Mouse (Mus musculus) adrenal gland, postnatal 25 days (tissue): Measurements from ENCODE around the gene Nbea. TPM values are rescaled to one million over a fixed set of nuclear protein-coding genes. Genes with fewer than 3 reads are reported as not detected.
"Not testable (repeated sequence)": the region's sequence is repeated elsewhere in the genome, so short reads cannot be mapped to it uniquely, and the experiment has no call there.

Source experiments
- DNase-seq: peaks from one replicate; pipeline ENCODE4 v3.0.0; 2021; ENCODE audit warnings: mixed read lengths
- total RNA-seq: library from RNA; stranded (reverse); gene quantifications from 2 replicates; pipeline ENCODE4 v1.2.3, GENCODE M21; 2021

The Nbea gene
- total RNA-seq, 1 experiment from 2014 or later: 29.4 TPM

DNA sequence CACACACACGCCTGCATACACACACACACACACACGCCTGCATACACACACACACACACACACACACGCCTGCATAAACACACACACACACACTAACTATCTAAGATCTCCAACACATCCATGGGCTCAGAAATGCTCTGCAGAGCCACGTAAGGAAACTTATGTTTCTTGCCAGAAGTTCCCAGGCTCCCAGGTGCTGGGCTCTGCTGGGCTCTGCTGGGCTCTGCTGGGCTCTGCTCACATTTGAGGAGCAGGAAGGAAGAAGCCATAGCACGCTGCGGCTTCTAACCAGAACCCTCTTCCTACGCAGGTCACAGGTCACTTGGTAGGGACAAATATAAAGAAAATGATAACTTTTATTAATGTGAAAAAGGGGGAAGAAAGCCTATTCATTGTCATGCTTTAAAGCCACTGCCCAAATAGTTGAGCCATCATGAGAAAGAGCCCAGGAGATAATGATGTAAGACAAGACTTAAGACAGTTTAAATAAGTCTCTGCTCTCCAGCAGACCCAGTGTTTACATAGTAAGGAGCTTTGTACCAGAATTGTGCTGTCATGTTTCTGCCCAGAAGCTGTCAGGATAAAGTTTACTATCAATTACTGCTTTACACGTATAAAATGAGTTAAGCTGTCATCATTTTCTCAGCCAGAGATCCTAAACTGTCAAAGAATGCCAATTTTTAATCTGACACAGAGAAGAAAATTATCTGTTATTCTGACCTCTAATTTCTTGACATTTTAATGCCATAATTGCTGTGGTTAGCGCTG is 521.6 kb downstream of the Nbea start:
- DNase-seq: no peak

DNA sequence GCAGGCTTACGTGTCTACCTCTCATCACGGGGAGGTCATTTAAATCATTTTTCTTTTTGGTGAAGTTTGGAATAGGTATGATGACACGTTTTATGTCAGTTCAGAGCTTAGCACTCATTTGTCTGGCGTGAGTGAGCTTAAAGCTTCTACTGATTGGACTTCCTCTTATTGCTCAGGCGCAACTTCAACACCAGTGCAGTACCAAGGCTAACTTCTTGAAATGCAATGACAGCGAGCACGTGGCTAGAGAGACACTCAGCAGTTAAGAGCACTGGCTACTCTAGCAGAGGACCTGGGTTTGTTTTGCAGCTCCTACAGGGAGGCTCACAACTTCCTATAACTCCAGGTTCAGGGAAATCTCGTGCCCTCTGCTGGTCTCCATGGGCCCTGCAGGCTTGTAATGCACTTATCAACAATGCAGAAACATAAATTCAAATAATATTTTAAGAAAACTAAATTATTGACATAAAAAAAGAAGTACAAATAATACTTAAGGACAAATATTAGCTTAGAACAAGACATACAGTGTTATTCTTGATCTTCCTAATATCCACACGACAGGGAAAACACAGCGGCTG is 523.2 kb downstream of the Nbea start:
- no peak for DNase-seq

DNA sequence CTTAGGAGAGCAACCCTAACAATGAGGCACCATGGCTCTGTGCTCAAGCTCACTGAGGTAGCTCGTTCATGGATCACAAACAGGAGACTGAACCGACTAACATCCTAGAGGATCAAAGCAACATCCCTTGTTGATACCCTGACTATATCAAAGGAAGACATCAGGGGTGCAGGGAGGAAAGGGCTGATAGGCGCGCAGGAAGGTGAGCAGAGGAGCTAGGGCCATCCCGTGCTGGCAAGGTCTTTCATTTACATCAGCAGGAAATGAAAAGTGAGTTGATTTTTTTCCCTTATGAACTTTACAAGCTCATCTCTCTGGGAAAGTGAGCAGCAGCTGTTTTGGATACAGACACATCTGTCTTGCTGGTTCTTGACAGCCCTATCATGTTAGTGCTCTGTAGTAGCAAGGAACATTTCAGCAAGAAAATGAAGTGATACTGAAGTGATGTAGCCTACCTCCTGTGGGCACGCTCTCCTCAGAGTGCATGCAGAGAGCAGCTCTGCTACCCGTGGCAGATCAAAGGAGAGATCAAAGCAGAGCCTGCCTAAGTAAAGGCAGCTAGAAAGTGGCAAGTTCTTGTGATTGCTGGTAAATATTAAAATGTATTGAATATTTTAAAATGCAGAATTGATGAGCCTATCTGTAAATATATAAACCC is 523.8 kb downstream of the Nbea start:
- no peak for DNase-seq

DNA sequence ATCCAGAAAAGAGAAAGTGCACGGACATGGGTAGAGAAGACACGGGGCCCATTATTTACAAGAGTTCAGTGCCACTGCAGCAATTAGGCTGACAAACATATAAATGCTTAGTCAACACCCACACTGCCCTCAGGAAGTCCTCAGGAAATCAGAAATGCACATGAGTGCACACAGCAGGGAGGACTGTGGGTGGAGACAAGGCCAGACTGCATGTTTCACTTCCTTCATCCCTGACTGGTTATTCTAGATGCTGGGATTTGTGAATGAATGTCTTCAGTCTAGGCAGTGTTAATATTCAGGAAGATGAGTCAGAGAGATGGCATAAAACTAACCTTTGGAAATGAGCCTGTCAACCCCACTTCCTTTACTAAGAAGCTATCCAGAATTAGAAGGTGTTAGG is 531.2 kb downstream of the Nbea start:
- no peak for DNase-seq

DNA sequence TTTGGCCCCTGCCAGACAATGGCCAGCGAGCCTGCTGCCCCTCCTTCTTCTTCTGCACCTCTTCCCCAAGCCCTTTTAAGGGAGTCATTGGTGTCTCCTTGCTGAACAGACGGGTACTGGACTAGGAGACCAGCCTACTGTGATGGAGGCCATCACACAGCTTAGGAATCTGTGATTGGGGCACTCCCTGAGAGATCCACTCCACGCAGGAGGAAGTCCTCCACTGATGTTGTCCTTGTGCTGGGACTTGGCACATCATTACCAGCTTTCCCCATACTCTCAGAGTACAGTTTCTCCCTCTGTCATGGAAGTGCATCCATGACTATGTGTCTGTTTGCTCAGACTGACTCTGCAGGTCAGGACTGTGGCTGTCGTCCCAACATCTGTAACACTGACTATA is 531.6 kb downstream of the Nbea start:
- DNase-seq: no peak

DNA sequence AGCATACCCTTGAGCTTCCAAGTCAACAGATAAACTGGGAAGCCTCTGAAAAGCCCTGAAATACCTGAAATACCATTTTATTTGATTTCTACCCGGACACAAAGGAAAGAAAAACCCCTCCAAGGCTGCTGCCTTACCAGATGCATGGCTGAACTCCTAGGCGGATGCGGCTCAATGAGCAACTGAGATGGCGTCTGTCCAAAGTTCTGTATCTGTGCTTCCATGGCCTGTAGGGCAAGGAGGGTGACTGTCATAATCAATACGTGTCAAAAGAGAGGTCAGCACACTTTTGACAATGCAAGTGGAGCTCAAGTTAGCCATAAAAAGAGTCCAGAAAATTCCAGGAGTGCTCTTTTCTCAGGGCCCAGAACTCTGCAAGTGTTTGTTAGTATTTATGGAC is 534.0 kb downstream of the Nbea start:
- no peak for DNase-seq

DNA sequence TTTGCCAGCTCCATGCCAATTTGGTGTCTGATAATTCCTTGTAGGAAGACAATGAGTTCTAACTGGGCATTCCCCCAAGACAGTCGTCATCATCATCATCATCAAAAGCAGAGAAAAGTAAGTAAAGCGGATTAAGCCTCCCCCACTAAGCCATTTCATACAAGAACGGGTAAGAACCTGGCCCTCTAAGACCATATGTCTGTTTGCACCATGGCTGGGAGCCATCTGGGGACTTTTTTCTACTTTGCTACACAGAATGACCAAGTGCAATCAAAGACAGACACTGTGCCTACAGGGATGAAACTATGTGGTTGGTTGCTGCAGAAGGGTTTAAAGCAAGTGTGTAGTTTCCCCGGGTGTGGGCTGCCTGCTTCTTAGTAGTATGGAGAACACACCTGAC is 535.2 kb downstream of the Nbea start:
- no peak for DNase-seq

DNA sequence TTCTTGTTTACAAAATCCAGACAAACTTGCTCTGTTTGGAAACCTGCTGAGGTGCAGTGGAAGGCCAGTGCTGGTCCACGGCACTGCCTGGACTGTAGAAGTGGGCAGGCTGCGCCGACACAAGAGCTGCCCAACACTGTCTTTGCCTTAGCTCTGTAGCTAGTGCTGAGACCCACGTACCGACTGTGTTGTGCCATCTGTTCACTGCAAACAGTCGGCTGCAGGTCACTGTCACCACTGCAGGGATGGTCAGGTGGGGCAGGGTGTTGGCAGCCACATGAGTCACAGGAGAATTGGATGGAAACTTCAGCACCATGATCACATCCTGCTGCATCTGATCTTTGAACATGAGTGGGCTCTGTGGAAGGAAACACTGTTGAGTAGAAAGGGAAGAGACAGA is 536.3 kb downstream of the Nbea start:
- no peak for DNase-seq

DNA sequence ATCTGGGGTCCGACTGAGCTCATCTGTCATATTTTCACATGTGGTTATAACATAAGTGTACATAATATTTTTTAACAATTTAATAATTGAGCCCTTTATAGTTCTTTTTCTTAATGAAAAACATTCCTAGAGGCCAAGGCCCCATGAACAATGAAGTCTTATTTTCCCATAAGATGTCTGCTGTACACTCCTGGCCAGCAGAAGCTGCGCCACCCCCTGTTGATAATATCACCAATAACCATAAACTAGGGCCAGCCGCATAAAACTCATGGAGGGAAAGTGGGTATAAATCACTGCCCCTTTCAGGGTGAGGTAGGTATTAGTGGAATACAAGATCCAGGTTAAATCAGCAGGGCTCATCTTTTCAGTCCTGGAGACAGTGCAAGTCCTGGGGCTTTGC is 537.1 kb downstream of the Nbea start:
- no peak for DNase-seq

DNA sequence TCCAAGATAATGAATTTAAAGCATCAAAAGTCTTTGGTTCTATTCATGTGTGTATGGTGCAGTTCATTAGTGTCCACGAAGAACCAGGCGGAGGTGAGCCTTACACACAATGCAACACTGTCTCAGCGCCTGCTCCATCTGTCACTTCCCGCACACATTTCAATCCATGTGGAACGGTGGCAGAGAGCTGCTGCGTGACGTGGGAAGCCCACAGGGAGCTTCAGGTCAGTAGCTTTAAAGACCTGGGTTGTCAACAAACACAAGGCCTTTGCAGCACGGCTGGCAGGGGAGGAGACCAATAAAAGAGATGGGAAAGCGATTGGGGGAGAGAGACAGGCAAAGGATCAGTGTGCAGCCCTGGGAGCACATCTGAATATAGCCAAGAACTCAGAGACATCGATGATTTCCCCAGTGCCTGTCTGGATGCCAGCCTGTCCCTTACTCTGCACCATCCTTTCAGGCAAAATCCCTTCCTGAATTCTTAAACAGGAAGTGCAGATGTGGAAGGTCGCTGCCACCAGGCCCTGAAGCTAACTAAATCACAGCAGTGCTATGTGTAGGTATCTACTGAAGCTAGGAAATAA is 539.4 kb downstream of the Nbea start:
- no peak for DNase-seq

DNA sequence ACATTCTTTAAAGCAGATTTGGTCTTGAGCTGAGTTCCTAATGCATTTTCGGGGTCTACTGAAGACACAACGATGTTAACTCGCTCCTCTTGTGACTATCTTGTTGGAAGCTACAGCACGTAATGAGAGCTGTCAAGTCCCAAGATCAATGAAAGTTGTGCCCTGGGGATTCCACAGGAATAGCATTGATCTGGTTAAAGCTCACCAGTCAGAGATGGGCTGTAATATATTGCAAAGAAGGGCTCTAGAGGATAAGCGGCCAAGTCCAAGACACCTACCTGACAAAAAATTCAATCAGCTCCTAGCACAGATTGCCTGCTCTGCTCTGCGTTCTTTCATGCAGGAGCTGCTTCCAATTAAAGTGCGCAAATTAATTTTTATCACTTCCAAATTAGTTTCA is 545.8 kb downstream of the Nbea start:
- no peak for DNase-seq

DNA sequence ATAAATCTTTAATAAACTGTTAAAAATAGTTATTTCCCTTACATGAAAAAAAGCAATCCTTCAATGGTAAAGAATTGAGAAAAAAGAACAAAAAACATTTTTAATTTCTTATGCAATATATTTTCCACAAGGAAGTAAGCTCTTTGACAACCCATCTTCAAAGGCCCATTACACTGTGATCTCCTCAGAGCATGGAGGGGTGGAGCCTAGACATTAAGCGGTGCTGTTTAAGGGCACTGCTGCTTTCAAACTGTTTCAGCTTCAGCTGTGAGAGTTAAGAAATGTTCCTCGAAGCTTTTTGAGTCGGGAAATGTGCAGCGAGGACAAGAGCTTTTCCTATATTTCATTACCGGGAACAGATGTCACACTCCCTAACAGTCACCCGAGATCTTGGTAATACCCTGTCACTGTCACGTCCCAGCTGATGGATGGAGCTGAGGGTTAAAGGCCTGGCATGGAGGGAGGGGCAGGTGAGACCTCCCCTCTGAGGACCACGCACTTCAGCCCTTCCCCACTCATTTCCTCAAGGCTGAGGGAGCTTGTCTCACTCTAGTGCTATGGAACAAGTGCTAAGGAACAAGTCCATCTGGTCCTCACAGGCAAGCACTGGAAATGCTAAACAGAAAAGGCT is 547.8 kb downstream of the Nbea start:
- DNase-seq: no peak

DNA sequence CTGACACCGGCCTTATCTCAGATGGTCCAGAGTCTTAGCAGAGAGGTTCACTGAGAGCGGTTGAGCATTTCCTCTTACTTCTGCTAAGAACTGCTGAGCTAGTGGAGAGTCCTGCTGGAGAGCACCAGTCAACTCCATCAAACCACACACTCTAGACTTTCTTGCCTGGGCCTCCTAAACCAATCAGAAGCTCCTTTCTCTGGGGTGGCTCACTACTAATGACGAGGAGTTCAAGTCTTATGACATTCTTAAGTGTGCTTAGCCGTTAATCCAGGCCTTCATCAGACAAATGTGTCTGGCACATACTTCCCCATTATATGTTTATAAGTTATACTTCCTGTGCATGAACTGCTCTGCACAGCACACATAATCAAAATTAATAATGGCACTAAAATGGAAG is 556.4 kb downstream of the Nbea start:
- no peak for DNase-seq

DNA sequence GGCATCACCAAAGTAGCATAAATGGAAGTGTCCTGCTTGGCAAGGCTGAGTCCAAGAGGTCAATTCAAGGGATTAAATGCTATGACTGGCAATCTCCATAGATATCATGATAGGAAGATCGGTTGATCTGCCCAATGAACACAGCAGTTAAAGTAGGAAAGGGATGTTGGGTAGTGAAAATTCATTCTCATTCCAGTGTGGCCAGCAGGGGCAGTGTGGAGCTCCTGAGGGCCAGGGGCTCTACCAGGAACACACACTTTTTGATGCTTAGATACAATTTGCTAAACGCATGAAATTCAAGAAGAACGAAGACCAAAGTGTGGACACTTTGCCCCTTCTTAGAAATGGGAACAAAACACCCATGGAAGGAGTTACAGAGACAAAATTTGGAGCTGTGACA is 561.5 kb downstream of the Nbea start:
- not testable (repeated sequence) for DNase-seq

DNA sequence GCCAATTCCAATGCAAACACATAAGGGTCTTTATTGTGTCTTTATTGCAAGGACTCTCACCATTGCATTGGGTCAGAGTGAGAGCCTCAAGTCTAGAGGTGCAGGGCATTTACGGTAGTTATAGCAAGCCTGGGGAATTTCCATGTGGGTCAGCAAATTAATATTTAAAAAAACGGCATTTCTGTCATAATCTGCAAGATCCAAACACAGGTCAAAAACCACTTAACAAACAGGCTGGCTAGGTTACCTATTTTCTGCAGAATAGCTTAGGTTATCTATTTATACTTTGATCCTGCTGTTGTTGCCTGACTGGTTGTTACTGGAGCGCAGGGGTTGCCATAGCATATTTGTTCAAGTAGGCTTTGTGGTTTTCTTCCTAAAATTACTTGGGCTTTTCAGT is 565.1 kb downstream of the Nbea start:
- DNase-seq: no peak

DNA sequence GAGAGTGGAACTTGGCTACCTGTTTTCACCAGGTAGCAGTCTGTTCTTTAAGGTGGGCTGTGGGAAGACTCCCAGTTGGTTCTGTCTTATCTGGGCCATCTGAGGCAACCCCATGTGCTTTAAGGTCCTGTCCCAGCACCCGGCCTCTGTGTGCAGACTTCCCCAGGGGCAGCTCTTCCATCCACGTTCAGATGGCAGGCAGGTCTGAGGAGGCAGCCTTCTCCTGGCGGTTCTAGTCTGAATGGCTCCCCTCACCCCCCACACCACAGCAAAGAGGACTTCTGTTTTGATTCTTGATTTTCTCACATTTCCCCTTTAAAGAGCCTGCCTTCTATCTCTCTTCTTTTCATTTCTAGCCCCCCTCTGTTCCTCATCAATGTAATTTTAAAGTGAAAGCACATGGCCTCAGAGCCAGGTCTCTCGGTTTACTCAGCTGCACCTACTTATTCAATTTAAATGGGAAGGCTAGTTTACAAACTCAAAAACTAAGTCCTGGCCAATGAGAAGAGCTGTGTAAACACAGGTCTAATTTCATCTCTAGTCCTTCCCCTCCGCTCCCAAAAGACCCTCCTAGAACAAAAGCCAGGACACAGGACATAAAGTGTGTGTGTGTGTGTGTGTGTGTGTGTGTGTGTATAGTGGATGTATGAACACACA is 570.9 kb downstream of the Nbea start:
- DNase-seq: no peak

DNA sequence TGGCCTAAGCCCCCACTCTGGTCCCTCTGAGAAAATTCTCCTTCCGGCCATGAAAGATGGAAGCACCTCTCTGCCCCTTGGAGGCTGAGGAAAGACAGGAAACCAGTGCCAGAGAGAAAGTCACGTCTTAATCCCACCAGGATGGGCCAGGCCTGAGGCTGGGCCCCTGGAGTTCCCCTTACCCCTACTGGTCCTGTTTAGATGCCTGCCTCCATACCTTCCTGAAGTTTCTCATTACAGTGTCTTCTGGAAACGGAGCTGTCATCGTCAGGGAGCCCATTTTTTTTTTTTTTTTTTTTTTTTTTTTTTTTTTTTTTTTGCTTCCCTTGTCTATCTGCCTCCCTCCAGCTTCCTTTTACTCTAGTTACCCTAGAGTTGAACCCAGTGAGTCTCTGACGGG is 571.5 kb downstream of the Nbea start:
- no peak for DNase-seq

DNA sequence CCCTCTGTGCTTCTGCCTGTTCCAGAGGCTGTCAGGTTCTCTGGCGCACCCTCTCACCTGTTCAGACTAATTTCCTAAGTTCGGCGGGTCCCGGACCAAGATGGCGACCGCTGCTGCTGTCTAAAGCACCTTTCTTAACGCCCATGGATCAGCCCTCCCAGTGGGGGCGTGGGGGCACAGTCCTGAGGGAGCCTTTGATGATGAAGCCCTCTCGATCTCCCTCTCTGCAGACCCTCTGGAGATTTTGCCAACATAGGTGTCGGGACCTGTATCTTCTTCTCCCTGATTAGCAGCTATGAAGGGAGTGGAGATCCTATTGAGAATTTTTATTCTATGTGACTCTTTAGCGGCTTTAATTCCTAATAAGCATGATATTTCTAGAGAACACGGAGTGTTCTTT is 573.3 kb downstream of the Nbea start:
- no peak for DNase-seq

DNA sequence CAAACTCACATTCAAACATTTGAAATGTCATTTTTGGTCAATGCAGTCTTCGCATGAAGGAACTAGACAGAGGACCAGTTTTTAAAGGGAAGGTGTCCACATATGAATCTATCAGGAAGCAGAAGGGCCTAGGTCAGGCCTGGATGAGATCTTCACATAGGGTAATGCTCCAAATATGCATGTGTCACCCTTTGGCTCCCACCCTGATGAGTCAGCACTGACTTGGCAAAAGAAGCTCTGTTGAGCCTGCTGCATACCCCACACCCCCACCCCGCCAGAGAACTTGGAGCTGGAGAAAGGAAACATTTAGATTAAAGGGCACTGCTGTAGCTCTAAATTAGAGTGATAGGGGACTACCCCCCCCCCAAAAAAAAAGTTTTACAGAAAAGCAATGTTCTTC is 583.2 kb downstream of the Nbea start:
- peak; percentile 79 for DNase-seq

DNA sequence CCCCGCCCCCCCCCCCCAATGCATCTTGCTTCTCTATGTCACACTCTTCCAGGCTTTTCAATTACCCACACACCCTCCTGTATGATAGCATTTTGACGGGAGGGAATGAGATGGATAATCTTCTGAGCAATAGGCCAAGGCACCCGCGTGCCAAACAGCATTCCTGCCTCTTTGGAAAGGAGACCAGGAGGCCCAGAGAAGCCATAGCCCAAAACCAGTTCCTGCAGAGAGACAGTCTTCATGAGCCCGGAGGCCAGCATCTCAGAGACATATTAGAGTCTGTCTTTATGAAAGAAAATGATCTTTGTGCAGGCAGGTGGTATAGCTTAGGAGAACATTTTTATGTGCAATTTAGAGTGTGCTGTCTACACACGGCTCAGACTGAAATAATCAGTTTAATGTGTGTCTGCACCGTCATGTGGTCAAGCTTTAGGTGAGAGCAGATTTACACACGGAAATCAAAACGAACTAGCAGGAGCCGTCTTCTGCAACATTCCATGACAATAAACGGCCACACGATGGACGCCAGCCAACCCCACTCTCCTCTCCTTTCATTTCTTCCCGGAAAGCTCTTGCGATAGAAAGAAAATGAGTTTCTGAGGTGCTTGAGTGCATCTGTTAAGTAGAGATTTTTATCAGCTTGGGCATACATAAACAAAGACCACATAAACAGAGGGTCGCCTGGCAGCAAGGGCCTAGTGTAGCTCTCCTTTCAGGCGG is 584.0 kb downstream of the Nbea start:
- no peak for DNase-seq

DNA sequence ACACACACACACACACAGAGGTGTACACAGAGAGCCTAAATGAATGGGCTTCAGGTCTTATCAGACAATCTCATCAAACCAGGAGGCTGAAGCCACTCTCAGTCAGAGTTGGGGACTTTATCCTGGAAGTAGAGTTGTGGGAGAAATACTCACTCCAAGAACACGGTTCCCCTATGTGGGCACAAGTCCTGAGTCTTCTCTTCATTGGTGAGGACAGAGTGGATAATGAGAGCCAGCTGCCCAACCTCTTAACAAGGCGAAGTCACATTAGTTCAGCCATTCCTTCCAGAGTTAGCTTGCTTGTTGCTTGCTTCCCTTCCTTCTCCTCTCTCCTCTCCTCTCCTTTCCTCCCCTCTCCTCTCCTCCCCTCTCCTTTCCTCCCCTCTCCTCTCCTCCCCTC is 584.8 kb downstream of the Nbea start:
- no peak for DNase-seq

DNA sequence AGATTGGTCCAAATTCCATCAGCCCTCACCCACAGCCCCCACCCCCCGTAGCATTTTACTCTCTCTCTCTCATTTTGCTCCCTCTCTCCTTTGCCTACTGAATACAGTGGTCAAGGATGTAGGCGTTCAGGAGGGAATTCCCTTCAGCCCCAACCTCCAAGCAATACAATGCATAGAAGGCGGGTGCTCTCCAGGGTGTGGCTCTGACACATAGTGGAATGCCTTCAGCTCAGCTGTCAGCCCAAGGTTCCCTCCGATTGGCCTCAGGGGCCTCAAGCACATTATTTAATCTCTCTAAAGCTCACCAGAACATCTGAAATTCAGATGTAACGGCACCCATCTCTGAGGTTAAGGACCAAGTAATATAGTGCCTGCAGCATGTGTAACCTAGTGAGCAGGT is 590.2 kb downstream of the Nbea start:
- no peak for DNase-seq
